Mouse (Mus musculus): ENCODE measurements at regions not wholly inside any gene's neighbourhood (a gene's known extent, or its start where the extent isn't known, plus 50 kb on each side); places are given as distances from the start of the nearest gene placed in this dataset.

DNA sequence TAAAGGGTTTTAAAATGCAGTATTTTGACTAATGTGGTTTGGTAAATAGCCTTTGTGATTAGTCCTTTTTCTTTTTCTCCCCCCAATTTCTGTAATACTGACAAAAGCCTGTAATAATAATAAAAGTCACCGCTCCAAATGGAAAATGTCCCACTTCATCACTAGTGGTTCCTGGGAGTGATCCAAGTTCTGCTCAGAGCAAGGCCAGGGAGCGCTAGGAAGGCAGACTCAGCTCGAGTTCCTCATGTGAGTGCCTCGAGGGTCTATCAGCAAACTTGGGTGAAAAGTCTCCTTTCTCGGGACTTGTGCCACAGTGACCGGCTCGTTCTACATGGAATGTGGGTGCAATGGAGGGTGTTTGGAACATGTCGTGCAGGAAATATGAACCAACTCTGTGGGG, 363.4 kb upstream of the Nr2f2 start:
- no peaks in the 10 kb centered on the region for H3K27me3 ChIP-seq (ENCODE audit: control insufficient read depth, insufficient read depth, low read length)
- WGBS, result 77% methylated on average over 8 of the region's 8 CpGs

DNA sequence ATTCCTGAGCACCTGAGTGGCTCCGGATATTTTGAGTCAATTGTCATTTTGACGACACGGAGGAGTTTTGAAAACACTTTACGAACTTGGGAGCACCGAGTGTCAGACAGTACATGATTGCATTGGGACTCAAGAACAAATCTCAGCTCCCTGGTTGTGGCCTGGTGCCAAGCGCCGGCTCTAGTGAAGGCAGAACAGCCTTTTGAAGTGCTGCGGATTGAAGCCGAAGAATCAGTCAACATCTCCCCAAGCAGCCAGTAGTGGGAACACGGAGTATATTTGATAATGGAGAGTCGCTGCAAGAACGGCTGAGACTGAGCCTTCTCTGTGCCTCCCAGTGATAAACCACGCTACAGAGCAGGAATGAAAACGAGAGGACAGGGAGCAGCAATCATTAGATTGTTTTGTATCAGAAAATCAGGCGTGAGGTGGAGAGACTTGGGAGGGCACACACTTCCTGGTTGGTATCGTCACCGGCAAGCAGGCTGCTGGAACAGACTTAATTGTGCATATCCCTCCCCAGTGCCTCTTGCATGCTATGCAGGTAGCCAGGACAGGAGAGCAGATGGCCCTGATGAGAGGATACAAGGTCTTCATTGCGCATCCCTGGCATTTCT, 351.7 kb upstream of the Nr2f2 start:
- Histone ChIP-seq H3K27me3 (ENCODE audit: control insufficient read depth, insufficient read depth, low read length) (no peaks in the 10 kb centered on the region), H3K4me1 (ENCODE audit: control insufficient read depth, insufficient read depth, insufficient read length, low read length) (no peaks in the 10 kb centered on the region), H3K27ac (ENCODE audit: insufficient read depth, low read depth, low read length) (no peak overlapping the region), H3K4me3 (ENCODE audit: low read depth, low read length) (no peak overlapping the region), H3K36me3 (ENCODE audit: control insufficient read depth, insufficient read depth, low read length) (no peaks in the 10 kb centered on the region)
- TF ChIP-seq POLR2A (IDR thresholded peaks at IDR 0.05; ENCODE audit: low read depth, low read length), result no peak
- no peak for TF ChIP-seq CTCF (IDR thresholded peaks at IDR 0.05; ENCODE audit: extremely low read depth, insufficient read length, insufficient replicate concordance, low read depth, low read length)
- 55% methylated on average over 18 of the region's 18 CpGs for WGBS

More for the DNA sequence above, 363.4 kb upstream of the Nr2f2 start:
- Histone ChIP-seq H3K4me3 (ENCODE audit: low read depth, low read length) (no peak overlapping the region), H3K4me1 (ENCODE audit: control insufficient read depth, insufficient read depth, insufficient read length, low read length) (no peaks in the 10 kb centered on the region), H3K27ac (ENCODE audit: insufficient read depth, low read depth, low read length) (no peak overlapping the region), H3K36me3 (ENCODE audit: control insufficient read depth, insufficient read depth, low read length) (no peaks in the 10 kb centered on the region)
- TF ChIP-seq POLR2A (IDR thresholded peaks at IDR 0.05; ENCODE audit: low read depth, low read length), result no peak
- no peak for TF ChIP-seq CTCF (IDR thresholded peaks at IDR 0.05; ENCODE audit: extremely low read depth, insufficient read length, insufficient replicate concordance, low read depth, low read length)

DNA sequence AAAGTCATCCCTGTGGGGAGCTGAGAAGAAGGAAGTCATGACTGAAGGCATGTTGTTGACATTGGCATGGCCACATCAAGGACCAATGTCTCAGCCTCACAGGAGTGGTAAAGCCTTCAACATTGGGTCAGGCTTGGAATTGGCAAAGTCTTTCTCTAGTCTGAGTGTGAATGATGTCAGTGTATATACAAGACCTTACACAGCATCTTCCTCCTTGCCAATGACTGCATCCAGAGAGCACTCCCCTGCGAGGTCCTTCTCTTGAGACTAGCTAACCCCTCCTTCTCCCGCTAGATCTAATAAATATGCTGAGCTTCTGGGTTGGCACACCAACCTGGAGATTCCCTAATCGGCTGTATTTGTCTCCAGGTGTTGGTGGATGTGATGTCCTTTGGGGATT, 351.1 kb upstream of the Nr2f2 start:
- H3K27me3 ChIP-seq (ENCODE audit: control insufficient read depth, insufficient read depth, low read length), result no peaks in the 10 kb centered on the region
- H3K4me1 ChIP-seq (ENCODE audit: control insufficient read depth, insufficient read depth, insufficient read length, low read length), result no peaks in the 10 kb centered on the region
- no peak for TF ChIP-seq CTCF (IDR thresholded peaks at IDR 0.05; ENCODE audit: extremely low read depth, insufficient read length, insufficient replicate concordance, low read depth, low read length)
- no peak for TF ChIP-seq POLR2A (IDR thresholded peaks at IDR 0.05; ENCODE audit: low read depth, low read length)
- no peak overlapping the region for H3K4me3 ChIP-seq (ENCODE audit: low read depth, low read length)
- WGBS, result 84% methylated on average over 3 of the region's 3 CpGs
- no peaks in the 10 kb centered on the region for H3K36me3 ChIP-seq (ENCODE audit: control insufficient read depth, insufficient read depth, low read length)
- H3K27ac ChIP-seq (ENCODE audit: insufficient read depth, low read depth, low read length), result no peak overlapping the region

GRCm38 (mm10) chr7:70716811-70717458, 350.4 kb upstream of the Nr2f2 start:
- Histone ChIP-seq H3K36me3 (ENCODE audit: control insufficient read depth, insufficient read depth, low read length) (no peaks in the 10 kb centered on the region), H3K27ac (ENCODE audit: insufficient read depth, low read depth, low read length) (no peak overlapping the region), H3K27me3 (ENCODE audit: control insufficient read depth, insufficient read depth, low read length) (no peaks in the 10 kb centered on the region), H3K4me3 (ENCODE audit: low read depth, low read length) (no peak overlapping the region), H3K4me1 (ENCODE audit: control insufficient read depth, insufficient read depth, insufficient read length, low read length) (no peaks in the 10 kb centered on the region)
- WGBS, result 76% methylated on average over 4 of the region's 4 CpGs
- TF ChIP-seq CTCF (IDR thresholded peaks at IDR 0.05; ENCODE audit: extremely low read depth, insufficient read length, insufficient replicate concordance, low read depth, low read length) (no peak), POLR2A (IDR thresholded peaks at IDR 0.05; ENCODE audit: low read depth, low read length) (no peak)

GRCm38 (mm10) chr7:70712141-70712540, 345.6 kb upstream of the Nr2f2 start:
- Histone ChIP-seq H3K36me3 (ENCODE audit: control insufficient read depth, insufficient read depth, low read length) (no peaks in the 10 kb centered on the region), H3K4me1 (ENCODE audit: control insufficient read depth, insufficient read depth, insufficient read length, low read length) (no peaks in the 10 kb centered on the region), H3K27me3 (ENCODE audit: control insufficient read depth, insufficient read depth, low read length) (no peaks in the 10 kb centered on the region), H3K27ac (ENCODE audit: insufficient read depth, low read depth, low read length) (no peak overlapping the region), H3K4me3 (ENCODE audit: low read depth, low read length) (no peak overlapping the region)
- TF ChIP-seq CTCF (IDR thresholded peaks at IDR 0.05; ENCODE audit: extremely low read depth, insufficient read length, insufficient replicate concordance, low read depth, low read length), result no peak
- no peak for TF ChIP-seq POLR2A (IDR thresholded peaks at IDR 0.05; ENCODE audit: low read depth, low read length)
- WGBS, result 77% methylated on average over 6 of the region's 6 CpGs

- Histone ChIP-seq H3K4me1 (ENCODE audit: control insufficient read depth, insufficient read depth, insufficient read length, low read length) (no peaks in the 10 kb centered on the region), H3K36me3 (ENCODE audit: control insufficient read depth, insufficient read depth, low read length) (no peaks in the 10 kb centered on the region), H3K4me3 (ENCODE audit: low read depth, low read length) (no peak overlapping the region), H3K27me3 (ENCODE audit: control insufficient read depth, insufficient read depth, low read length) (no peaks in the 10 kb centered on the region), H3K27ac (ENCODE audit: insufficient read depth, low read depth, low read length) (no peak overlapping the region)
- 71% methylated on average over 9 of the region's 9 CpGs for whole genome bisulfite sequencing
- no peak for TF ChIP-seq POLR2A (IDR thresholded peaks at IDR 0.05; ENCODE audit: low read depth, low read length)
- TF ChIP-seq CTCF (IDR thresholded peaks at IDR 0.05; ENCODE audit: extremely low read depth, insufficient read length, insufficient replicate concordance, low read depth, low read length), result no peak
Observed at GRCm38 (mm10) chr7:70706281-70706680, 339.7 kb upstream of the Nr2f2 start.

DNA sequence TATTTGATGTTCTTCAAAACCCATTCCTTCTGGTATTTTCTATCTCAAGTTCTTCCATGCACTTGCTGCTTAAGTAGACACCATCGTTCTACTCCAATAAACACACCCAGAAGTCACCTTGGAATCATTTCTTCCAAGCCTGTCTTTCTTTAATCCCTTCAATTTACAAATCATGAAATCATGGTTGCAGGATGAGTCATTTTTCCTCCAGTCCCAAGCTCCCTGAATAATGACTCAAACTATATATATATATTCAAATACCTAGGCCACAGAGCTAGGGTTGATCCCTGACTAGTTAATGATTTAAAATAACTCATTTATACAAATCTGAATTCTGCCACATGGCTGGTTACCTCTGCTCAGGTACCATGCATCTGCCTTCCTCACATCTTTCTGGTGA, 337.2 kb upstream of the Nr2f2 start:
- 81% methylated on average over 1 of the region's 1 CpGs for WGBS
- TF ChIP-seq POLR2A (IDR thresholded peaks at IDR 0.05; ENCODE audit: low read depth, low read length) (no peak), CTCF (IDR thresholded peaks at IDR 0.05; ENCODE audit: extremely low read depth, insufficient read length, insufficient replicate concordance, low read depth, low read length) (no peak)
- H3K36me3 ChIP-seq (ENCODE audit: control insufficient read depth, insufficient read depth, low read length), result no peaks in the 10 kb centered on the region
- no peak overlapping the region for H3K27ac ChIP-seq (ENCODE audit: insufficient read depth, low read depth, low read length)
- no peak overlapping the region for H3K4me3 ChIP-seq (ENCODE audit: low read depth, low read length)
- H3K27me3 ChIP-seq (ENCODE audit: control insufficient read depth, insufficient read depth, low read length), result no peaks in the 10 kb centered on the region
- H3K4me1 ChIP-seq (ENCODE audit: control insufficient read depth, insufficient read depth, insufficient read length, low read length), result no peaks in the 10 kb centered on the region
